Mouse (Mus musculus): ENCODE measurements around the gene Arid1b.

DNA sequence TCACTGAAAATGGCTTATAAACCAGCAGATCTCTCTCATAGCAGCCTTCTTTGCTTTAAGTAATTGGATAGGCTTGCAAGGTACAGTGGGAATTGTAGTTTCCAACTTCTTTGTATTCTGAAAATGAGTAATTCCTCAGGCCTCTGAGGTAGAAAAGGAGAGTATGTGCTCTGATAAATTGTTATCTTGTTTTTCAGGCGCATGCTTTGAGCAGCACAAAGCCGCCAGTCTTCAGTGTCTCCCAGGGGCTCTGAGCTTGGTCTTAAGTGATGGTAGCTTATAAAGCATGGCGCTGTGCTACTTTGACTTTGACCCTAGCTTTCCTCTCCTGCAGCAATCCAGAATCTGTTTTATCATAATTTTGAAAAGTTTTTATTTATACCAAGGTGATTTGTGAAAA, 76.3 kb downstream of the Arid1b start:
- TF ChIP-seq GATA1 (IDR thresholded peaks at IDR 0.05; ENCODE audit: low read length), result no peak
- no peak for TF ChIP-seq TAL1 (IDR thresholded peaks at IDR 0.05; ENCODE audit: low read length)
